Mouse (Mus musculus) adrenal gland, postnatal 14 days (tissue): ENCODE data around the gene Stk11ip. TPM values are rescaled to one million over a fixed set of nuclear protein-coding genes. Genes with fewer than 3 reads are reported as not detected.

Source experiments
- DNase-seq: peaks from one replicate; pipeline ENCODE4 v3.0.0; 2021; ENCODE audit warnings: mixed read lengths
- long read RNA-seq, 2 experiments: library from polyadenylated mRNA; stranded (forward); transcript quantifications; one replicate each; pipeline ENCODE4 v2.0.0; 2021
- total RNA-seq: library from RNA; stranded (reverse); gene quantifications from 2 replicates; pipeline ENCODE4 v1.2.3, GENCODE M21; 2021

The Stk11ip gene
- total RNA-seq = 15.4 and 21.7 TPM in 2 replicates
- long read RNA-seq, experiment 1, full-length matches to known transcripts = 8 of 15 reads
- long read RNA-seq, experiment 1, partial matches to known transcripts = 3 of 15 reads
- long read RNA-seq, experiment 1, other reads (novel, unspliced or antisense) = 4 of 15 reads
- long read RNA-seq, experiment 2, partial matches to known transcripts = 4 of 7 reads
- long read RNA-seq, experiment 2, other reads (novel, unspliced or antisense) = 3 of 7 reads

DNA sequence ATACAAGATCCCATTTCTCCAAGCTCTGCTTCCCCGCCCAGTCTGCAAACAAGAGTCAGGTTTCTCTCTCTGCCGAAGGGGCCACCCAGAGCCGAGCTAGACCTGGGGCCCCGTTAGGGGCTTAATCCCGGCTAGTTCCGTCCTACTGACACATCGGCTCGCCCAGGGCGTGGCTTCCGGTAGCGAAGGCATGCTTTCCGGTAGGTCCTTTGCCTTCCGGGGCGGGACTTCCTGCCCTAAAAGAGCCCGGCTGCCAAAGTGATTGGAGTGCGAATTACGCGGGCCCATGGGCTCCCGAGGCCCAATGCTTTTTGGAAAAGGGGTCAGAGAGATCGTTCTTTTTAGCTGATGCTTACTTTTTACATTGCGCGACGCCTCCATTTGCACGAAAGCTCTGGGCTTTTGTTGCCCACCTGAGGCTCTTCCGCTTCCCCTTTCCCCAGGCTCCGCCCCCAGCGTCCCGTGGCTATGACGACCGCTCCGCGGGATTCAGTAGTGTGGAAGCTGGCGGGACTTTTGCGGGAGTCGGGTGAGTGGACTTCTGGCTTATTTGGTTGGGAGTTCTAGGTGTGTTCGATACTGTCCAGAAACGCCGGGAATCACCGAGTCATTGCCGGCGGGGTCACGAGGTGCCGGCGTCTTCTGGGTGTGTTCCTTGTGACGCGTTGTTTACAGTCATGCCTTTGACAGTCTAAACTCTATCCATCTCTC lies at the start of gene Stk11ip:
Gene Stk11ip, plus strand, starts transcription at position 209 of the 711 bp plus-strand sequence.
- peak; percentile 96 for DNase-seq

DNA sequence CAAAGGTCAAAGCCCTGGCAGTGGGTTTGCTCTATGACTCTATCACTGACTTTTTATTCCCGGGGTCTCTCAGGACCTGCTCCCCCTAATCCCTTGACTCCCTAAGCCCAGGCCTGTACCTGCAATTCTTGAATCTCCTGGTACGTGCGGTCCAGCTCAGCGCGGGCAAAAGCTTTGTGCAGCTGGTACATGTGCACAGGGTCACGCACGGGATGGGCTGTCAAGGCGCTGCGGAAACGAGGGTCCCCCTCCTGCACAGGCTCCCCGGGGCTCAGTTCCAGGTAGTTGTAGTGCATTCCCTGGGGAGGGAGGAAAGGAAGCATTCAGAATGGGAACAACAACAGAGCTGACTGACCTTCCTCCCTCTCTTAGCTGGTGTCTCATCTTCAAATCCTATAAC lies 44.9 kb upstream of the Stk11ip start:
- no peak for DNase-seq

DNA sequence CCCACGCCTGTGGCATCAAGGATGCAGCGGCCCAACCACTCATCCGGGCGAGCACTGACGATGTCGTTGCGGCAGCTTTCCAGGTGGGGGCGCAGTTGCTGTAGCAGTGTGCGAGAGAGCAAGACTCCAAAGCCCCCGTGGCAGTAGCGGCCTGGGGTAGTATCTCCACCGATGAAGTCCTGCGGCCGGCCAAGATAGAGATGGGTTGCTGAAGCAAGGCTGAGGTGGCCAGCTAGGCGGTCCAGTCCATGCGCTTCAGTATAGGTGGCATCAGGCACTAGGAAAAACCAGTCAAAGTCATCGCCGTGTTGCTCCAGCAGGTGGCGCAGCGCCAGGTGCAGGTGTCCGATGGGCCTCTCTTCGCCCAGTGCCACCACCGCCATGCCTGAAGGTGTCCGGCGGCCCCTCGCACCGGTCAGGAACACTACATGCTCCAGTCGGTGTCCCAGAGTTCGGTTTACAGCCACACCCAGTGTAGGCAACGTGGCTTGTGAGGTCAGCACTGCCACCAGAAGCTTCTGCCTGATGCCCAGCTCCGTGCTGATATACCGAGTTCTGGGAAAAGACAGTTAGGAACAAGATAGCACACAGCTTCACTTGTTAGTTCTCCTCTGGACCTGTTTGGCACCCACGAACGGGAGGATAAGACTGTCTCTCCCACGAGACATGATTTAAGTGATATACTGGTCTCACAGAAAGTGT lies 43.9 kb upstream of the Stk11ip start:
- peak; percentile 91 for DNase-seq

DNA sequence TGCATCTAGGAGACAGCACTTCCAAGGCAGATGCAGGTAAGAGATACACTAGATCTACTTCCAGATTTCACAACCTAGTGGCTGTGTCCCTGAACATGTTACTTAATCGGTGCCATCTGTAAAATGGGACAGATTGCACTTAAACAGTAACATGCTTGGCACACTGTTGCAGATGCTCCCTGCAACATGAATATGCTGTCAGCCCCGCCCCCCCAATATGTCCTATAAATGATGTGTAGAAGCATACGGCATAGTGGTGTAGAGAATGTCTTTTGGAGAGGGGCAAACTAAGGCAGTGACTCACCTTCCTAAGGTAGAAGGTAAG lies 43.4 kb upstream of the Stk11ip start:
- DNase-seq = no peak

DNA sequence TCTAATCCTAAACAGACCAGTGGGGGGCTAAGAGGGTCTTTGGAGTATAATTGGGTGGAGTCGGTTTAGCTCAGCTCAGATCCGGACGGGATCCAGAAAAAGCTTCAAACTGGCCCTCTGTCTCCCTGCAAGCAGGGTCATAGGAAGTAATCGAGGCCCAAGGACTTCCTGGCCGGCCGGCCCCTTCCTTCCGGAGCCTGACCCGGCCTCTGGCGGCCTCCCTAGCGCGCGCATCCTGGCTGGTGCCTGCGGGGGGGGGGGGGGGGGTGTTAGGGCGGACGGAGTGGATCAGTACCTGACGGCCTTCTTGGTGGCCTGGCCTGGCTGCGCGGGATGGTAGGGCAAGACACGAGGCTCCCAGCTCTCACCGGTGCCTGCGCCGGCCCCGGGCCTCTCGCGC lies 42.8 kb upstream of the Stk11ip start:
- DNase-seq = peak; percentile 73

DNA sequence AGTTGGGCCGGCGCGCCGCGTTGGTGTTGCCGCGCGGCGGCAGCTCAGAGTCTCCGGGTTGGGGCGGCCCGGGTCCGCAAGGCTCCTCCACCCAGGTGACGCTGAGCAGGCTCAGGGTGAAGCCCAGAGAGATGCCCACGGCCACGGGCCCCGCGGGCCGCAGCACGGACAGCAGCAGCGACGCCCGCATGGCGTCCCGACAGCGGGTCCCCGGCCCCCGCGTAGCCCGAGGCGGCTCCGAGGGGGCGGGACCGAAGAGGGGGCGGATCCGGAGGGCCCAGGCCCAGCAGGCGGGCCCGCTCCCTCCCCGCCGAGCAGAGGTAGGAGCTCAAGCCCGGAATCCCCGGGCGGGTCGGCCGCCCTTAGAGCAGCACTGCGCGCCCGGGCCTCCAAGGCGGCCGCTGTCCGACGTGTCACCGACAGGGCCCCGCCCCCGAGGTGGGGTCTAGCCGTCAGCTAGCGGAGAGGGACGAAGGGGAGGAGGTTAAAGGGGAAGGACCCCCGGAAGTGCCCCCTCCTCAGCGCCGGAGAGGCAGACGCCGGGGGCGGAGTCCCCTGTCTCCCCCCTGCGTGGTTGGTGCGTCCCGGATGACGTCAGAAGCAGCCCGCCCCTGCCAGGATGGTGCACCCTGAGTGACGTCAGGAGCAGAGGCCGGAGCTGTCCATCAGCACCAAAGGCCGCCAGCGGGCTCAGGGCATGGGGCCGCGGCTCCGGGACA lies 42.3 kb upstream of the Stk11ip start, which contains the start of the genes Chpf and Tmem198:
Gene Chpf, minus strand, starts transcription at position 392 of the 719 bp plus-strand sequence.
Gene Tmem198, plus strand, starts transcription at position 617 of the 719 bp plus-strand sequence.
- peak; percentile 99 for DNase-seq

DNA sequence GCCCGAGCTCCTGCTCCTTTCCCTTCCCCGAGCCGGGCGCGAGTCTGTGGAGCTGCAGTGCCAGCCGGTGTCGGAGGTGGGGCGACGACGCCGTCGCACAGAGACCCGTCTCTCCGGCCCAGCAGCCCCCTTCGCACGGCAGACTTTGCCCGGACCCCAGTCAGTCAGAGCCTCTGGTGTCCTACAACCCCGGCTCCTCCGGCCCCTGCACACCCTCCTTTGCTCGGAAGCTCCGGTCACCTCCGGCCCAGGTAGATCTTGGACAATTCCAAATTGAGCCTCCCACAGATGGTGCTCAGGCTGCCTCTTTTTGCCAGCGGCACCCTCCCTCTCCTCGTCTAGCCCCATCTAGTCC lies 41.7 kb upstream of the Stk11ip start:
- DNase-seq = no peak

DNA sequence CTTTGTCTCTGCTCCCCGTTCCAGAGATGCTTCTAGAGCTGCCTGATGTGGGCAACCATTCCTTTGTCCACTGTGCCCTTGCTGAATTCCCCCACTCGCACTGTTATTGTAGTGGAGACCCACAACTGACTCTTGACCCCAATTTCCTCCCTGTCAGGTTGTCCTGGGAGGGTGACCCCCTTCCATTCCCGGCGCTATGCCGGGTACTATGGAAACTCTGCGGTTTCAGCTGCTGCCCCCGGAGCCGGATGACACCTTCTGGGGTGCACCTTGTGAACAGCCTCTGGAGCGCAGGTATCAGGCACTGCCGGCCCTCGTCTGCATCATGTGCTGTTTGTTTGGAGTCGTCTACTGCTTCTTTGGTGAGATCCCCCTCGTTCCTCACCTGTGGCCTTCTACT lies 41.3 kb upstream of the Stk11ip start:
- DNase-seq = no peak

DNA sequence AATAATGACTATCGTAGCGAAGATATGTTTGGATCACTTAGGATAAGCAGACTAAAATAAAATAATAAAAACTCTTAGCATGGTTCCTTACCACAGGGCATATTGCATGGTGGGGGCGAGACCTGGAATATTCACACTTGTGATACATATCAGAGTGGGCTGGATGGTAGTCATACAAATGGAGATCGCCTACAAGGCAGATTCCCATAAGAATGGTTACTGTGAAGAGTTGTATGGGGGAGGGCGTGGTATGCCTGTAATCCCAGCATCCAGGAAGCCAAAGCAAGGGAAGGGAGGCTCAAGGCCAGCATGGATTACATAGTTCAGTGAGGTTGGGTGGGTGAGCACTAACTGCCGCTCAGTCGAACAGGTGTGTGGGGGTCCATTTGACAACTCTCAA lies 40.6 kb upstream of the Stk11ip start:
- no peak for DNase-seq

DNA sequence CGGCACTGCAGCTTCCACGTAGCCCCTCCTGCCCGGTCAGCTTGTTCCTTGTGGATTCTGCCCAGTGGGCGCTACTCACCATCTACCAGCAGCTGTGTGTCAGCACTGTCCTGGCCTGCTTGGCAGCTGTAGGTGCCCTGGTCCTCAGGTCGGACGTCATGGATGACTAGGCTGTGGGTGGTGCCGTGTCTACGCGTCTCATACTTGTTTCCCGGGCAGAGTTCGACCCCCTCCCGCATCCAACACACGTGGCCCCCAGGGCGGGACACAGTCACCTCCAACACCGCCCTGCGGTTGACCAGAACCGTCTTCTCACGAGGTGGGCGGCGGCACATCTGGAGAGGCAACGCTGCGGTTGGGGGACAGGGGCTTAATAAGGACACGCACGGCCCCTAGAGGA lies 34.8 kb upstream of the Stk11ip start:
- DNase-seq = no peak

DNA sequence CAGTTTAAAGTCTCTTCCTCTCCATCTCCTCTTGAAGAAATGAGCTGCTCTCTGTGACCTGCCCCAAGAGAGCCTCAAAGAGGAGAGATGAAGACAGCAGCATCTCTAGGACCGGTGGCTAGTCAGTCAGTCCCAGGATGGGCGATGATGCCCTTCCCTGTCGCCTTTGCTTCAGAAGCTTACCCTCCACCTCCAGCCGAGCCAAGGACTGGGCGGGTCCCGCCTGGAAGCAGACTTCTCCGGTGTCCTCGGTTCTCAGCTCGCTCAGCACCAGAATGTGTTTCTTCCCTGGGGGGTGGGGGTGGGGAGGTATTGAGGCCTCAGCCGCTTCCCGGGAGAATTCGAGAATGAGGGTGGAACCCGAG lies 34.3 kb upstream of the Stk11ip start:
- DNase-seq = peak; percentile 51

DNA sequence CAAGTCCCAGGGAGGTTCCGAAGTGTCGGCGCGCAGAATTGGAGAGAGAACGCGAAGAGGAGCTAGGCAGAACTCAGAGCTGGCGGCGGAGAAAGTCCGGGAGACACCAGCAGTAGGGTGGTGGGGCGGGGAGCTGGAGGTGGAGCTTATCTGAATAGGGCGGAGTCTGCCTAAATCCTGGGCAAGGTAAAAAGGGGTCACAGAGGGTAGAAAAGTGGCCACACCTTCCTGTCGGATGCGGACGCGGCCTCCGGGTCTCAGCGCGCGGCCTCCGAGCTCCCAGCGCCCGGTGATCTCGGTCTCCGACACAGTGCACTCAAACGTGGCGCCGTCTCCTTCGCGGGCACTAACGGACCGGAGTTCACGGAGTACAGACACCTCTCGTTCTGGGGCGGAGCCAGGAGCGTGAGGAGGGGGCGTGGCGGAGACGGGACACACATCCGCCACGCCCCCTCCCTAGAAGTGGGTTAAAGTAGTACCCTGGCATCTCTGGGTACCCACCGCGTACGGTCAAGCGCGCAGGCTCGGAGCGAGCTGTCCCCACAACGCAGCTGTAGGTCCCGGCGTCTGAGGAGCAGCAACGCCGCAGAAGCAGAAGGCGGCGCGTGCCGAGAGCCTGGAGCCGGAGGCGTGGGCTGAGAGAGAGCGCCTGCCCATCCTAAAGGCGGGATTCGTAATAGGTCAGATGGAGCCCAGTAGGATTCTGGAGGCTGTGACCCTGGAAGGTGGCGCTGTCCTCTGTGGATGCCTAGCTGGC lies 33.7 kb upstream of the Stk11ip start:
- peak; percentile 92 for DNase-seq

DNA sequence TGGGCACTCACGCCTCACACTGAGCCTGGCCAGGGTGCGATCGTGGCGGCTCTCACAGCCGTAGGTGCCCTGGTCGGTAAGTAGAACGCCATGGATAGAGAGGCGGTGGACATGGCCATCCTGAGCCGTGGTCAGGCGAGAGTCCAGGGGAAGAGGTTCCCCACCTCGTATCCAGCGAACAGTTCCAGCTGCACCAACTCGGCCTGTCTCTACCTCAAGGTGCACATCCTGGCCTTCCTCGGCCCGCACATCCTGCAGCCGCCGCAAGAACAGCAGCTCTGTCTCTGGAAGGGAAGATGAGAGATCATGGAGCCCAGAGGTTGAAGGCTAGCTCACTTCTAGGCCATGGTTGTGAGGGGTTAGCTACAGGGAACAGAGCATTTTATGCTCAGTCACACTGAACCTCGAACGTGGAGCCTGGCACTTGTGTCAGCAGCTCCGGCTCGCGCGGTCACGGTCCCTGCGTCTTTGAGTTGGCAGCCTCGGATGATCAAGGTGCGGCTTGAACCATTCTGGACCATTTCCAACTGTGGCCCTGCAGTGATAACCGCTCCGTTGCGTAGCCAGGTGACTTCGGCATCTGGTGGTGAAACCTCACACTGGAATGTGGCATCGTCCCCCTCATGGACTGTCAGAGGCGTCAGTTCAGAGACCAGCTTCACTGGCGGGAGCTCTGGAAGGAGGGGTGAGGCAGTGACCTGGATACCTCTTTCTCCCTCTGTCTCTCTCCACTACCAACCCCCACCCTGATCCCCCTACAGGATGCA lies 30.4 kb upstream of the Stk11ip start:
- DNase-seq = no peak

DNA sequence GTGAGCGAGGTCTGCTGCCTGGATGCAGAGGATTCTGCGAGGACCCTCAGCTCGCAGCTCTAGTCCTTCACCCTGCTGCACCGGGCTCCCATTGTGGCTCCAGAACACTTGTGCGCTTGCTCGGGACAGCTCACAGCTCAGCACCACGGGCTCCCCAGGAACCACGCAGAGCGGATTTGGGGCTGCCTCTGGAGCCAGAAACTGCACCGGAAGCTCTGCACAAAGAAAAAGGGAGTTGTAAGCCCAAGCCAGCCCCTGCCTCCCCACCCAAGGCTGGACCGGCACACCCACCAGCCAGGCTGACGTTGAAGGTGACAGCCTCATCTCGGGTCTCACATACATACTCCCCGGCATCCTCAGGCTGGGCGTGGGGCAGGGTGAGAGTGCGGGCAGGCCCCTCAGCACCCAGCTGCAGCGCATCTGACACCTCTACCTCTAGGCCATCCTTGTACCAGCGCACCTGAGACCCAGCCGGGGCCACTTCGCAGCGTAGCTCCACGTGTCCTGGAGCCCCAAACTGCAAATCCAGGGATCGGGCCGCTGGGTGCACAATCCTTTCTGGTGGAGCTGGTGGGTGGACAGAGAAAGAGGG lies 28.7 kb upstream of the Stk11ip start:
- no peak for DNase-seq

DNA sequence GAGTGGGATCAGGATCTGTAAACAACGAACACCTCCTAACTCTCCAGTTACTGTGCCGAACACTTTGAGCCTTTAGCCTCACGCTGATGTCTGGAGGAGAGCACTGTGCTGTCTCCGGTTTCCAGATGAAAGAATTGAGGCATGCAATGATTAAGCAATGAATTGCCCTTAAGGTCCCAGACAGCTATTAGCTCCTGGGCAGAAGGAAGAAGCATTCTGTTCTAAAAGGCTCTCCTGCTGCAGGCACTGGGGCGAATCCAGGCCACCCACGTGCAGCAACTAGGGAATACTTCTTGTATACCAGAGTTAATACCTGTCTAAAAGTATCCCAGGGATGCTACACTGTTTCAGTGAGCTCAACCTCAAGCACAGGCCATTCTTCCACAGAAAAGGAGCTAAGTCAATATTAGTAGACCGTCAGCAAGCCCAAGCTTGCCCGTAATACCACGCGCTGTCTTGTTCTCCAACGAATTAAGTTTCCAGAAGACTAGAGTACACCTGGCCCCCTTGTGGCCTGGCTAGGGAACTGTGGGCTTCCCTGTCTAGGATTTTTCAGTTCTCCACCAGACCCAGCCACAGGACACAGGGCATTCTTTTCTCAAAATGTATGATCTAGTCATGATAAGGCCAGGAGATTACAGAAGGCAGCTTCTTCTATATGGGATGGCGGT lies 26.3 kb upstream of the Stk11ip start:
- peak; percentile 72 for DNase-seq

DNA sequence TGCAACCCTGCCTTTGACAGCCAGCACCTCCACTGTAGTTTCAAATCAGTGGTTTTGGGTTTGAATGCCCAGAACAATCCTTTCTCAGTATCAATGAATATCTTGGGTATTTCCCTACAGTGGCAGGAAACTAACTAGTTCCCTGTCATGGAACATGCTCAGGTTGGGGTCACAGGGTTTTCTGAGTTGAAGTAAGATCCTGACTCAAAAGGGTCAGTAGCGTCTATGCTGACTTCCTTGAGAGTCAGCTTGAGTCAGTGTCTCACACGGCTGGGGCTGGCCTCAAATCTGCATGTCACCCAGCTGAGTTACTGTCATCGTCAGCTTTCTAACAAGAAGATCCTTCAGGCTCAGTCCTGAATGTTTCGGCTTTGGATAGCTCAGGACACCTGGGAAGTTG lies 22.4 kb upstream of the Stk11ip start:
- DNase-seq = no peak

DNA sequence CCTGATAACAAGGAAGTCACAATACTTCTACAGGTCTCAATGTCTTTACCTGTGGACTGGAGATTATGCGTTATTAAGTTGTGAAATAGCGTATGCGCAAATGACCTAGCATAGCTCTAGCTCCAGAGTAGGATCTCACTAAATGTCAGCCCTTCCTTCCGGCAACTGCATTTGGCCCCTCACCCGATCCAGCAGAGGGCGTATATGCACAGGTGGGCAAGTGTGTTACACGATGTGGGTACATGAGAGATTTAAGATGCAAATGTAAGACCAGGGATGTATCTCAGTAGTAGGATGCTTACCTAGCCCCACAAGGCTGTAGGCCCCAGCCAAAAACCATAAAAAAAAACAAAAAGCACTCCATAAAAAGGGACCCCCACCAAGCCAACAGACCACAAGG lies 21.9 kb upstream of the Stk11ip start:
- no peak for DNase-seq

DNA sequence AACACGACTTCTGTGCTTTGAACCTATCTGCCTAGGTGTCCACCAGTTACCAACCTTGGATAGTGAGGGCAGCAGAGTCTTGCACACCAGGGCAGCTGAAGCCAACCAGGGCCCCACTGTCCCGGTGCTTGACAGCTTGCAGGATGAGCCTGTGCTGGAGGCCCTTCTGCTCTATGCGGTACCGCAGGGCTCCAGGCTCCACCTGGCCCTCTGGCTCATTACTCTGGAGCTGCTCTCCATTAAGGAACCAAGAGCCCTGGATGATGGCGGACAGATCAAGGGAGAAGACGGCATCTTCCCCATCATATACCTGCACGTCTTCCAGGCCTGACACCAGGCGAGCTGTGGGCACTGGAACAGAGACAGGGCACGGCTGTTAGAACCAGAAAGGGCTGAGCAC lies 19.4 kb upstream of the Stk11ip start:
- no peak for DNase-seq

DNA sequence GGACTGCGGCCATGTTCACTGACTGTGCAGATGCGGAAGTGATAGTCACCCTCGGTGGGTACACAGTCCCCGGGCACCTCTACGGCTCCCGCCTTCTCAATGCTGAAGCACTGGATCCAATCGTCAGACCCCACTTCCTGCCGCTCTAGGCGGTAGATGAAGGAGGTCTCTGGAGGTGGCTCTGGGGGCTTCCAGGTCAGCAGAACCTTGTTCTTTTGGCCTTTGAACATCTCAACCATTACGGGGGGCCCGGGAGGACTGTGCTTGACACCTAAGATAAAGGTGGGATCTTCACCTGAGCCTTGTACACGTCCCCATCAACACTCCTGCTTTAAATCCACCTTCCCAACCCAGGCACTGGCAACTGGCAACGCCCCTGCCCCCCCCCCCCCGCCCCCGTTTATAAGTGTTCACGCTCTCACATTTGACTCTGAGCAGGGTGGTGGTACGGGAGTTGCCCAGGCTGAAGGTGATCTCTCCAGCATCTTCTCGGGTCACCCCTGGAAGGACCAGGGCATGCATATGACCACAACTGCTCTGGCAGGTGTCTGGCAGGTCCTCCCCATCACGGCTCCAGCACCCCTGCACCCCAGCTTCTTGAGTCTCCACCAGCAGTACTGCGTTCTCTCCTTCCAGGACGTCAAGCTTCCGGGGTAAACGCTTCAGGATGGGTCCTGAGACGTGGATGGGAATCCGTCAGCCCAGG lies 18.2 kb upstream of the Stk11ip start:
- no peak for DNase-seq

DNA sequence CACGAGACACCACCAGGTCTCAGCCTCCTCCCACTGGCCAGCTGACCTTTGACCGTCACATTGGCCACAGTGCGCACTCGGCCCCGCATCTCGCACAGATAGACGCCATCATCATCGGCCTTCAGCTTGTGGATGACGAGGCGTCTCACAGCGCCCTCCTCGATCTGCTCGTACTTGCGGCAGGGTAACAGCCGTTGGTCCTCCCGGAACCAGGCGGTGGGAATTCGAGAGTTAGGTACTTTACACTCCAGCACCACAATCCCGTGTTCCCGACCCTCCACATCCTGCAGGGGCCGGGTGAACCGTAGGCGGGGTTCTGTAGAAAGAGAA lies 17.7 kb upstream of the Stk11ip start:
- peak; percentile 48 for DNase-seq
